Mouse (Mus musculus): ENCODE measurements at regions not wholly inside any gene's neighbourhood (a gene's known extent, or its start where the extent isn't known, plus 50 kb on each side); places are given as distances from the start of the nearest gene placed in this dataset.
A peak's percentile ranks its signal among the peaks of the same experiment; 100 is the strongest.

DNA sequence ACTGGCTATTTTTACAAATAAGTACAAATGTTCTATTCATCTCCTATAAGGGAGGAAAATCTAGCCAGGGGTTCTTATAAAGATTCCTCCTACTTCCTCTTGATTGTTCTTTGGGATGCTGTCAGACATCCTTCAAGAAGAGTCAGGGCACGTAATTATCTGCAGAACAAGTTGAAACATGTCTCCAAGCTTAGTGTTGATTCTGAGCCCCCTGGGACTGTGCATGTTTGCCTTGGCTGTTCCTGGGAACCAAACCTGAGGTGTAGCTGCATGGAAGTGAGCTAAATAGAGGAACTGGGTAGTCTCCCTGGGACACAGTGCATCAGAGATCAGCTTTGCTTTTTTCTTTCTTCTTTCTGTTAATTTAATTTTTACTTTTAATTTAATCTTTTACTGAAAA is 484.8 kb upstream of the 4930452B06Rik start:
- Histone ChIP-seq H3K9me3 (no peaks in the 10 kb centered on the region), H3K9ac (no peak overlapping the region), H3K36me3 (no peaks in the 10 kb centered on the region), H3K27ac (replicated peaks) (no peak overlapping the region), H3K4me1 (replicated peaks) (no peaks in the 10 kb centered on the region), H3K4me2 (no peak overlapping the region), H3K4me3 (no peak overlapping the region), H3K27me3 (no peaks in the 10 kb centered on the region)
- ATAC-seq (ENCODE audit: low read depth): no peak
- WGBS: 61% methylated on average over 1 of the region's 1 CpGs

- no peaks in the 10 kb centered on the region for H3K36me3 ChIP-seq
Observed at GRCm38 (mm10) chr14:9146595-9147219, 480.7 kb upstream of the 4930452B06Rik start.

GRCm38 (mm10) chr14:9105708-9106107 is 439.7 kb upstream of the 4930452B06Rik start:
- Histone ChIP-seq H3K36me3 (no peaks in the 10 kb centered on the region), H3K4me1 (replicated peaks) (no peaks in the 10 kb centered on the region), H3K27me3 (no peaks in the 10 kb centered on the region), H3K4me3 (no peak overlapping the region), H3K9me3 (no peaks in the 10 kb centered on the region), H3K27ac (replicated peaks) (no peak overlapping the region), H3K9ac (no peak overlapping the region), H3K4me2 (no peak overlapping the region)
- WGBS: 77% methylated on average over 1 of the region's 1 CpGs
- no peak for ATAC-seq (ENCODE audit: low read depth)

More at GRCm38 (mm10) chr14:9146595-9147219, 480.7 kb upstream of the 4930452B06Rik start:
- ATAC-seq (ENCODE audit: low read depth): no peak
- no peak overlapping the region for H3K4me3 ChIP-seq
- no peaks in the 10 kb centered on the region for H3K27me3 ChIP-seq
- H3K27ac ChIP-seq (replicated peaks): no peak overlapping the region
- H3K4me2 ChIP-seq: no peak overlapping the region
- no peaks in the 10 kb centered on the region for H3K4me1 ChIP-seq (replicated peaks)
- no peak overlapping the region for H3K9ac ChIP-seq
- H3K9me3 ChIP-seq: no peaks in the 10 kb centered on the region
- WGBS: 83% methylated on average over 4 of the region's 4 CpGs

- Histone ChIP-seq H3K27ac (replicated peaks) (no peak overlapping the region), H3K36me3 (no peaks in the 10 kb centered on the region), H3K27me3 (no peaks in the 10 kb centered on the region), H3K9me3 (no peaks in the 10 kb centered on the region), H3K4me1 (replicated peaks) (no peaks in the 10 kb centered on the region), H3K4me2 (no peak overlapping the region), H3K9ac (no peak overlapping the region), H3K4me3 (no peak overlapping the region)
- no peak for ATAC-seq (ENCODE audit: low read depth)
- 84% methylated on average over 5 of the region's 5 CpGs for WGBS
Observed at GRCm38 (mm10) chr14:9089625-9090326, 423.7 kb upstream of the 4930452B06Rik start.

- Histone ChIP-seq H3K9ac (no peak overlapping the region), H3K27me3 (no peaks in the 10 kb centered on the region), H3K9me3 (no peaks in the 10 kb centered on the region), H3K4me2 (no peak overlapping the region), H3K4me3 (no peak overlapping the region), H3K36me3 (no peaks in the 10 kb centered on the region), H3K27ac (replicated peaks) (no peak overlapping the region), H3K4me1 (replicated peaks) (no peaks in the 10 kb centered on the region)
- ATAC-seq (ENCODE audit: low read depth): no peak
Observed at GRCm38 (mm10) chr14:9087103-9087502, 421.1 kb upstream of the 4930452B06Rik start.

DNA sequence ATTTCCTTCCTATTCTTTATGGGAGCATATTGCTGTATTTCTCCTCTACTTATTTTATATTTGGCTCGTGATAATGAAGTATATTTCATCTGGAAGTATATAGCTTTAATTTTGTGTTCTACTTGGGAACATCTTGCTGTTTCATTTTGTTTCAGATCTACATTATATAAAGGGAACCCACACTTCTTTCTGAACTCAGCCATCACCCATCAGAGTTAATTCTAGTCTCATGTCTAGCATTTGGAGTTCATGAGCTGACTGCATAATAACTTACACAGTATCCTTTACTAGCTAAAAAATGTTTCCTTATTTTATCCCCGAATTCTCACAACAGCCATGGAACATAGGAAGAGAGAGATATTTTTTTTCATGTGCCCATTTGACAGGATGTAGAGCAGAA is 413.6 kb upstream of the 4930452B06Rik start:
- no peaks in the 10 kb centered on the region for H3K9me3 ChIP-seq
- 87% methylated on average over 2 of the region's 2 CpGs for WGBS
- H3K27me3 ChIP-seq: no peaks in the 10 kb centered on the region
- no peaks in the 10 kb centered on the region for H3K4me1 ChIP-seq (replicated peaks)
- no peaks in the 10 kb centered on the region for H3K36me3 ChIP-seq
- H3K4me3 ChIP-seq: no peak overlapping the region
- H3K27ac ChIP-seq (replicated peaks): no peak overlapping the region
- no peak for ATAC-seq (ENCODE audit: low read depth)
- H3K9ac ChIP-seq: no peak overlapping the region
- H3K4me2 ChIP-seq: no peak overlapping the region

- Histone ChIP-seq H3K36me3 (no peaks in the 10 kb centered on the region), H3K4me3 (no peak overlapping the region), H3K4me2 (no peak overlapping the region), H3K9ac (no peak overlapping the region), H3K27ac (replicated peaks) (no peak overlapping the region), H3K27me3 (no peaks in the 10 kb centered on the region), H3K9me3 (no peaks in the 10 kb centered on the region), H3K4me1 (replicated peaks) (no peaks in the 10 kb centered on the region)
- no peak for ATAC-seq (ENCODE audit: low read depth)
- 80% methylated on average over 1 of the region's 1 CpGs for WGBS
Observed at GRCm38 (mm10) chr14:9079014-9079413, 413.0 kb upstream of the 4930452B06Rik start.

DNA sequence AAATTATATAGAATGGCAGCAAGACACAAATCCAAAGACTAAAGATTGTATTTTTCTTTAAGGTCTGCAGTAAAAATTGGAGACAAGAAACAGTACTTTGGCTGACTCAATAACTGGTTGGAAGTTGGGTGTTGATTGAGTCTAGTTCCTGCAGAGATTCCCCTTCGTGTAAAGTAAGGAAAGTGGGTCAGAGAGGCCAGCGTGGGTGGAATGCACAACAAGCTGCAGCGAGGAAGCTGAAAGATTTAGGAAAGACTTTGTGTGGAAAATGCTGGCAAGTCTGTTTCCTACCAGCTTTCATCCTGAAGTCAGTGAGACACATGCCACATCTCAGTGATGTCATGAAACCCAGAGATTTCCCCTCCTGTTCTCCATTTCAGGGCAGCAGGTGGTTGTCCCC is 405.1 kb upstream of the 4930452B06Rik start:
- Histone ChIP-seq H3K4me1 (replicated peaks) (no peaks in the 10 kb centered on the region), H3K27ac (replicated peaks) (no peak overlapping the region), H3K27me3 (no peaks in the 10 kb centered on the region), H3K36me3 (no peaks in the 10 kb centered on the region), H3K4me2 (no peak overlapping the region), H3K4me3 (no peak overlapping the region), H3K9me3 (no peaks in the 10 kb centered on the region), H3K9ac (no peak overlapping the region)
- ATAC-seq (ENCODE audit: low read depth): no peak
- 85% methylated on average over 3 of the region's 3 CpGs for WGBS

- no peaks in the 10 kb centered on the region for H3K4me1 ChIP-seq (replicated peaks)
- 71% methylated on average over 9 of the region's 9 CpGs for WGBS
- no peaks in the 10 kb centered on the region for H3K27me3 ChIP-seq
- H3K9me3 ChIP-seq: no peaks in the 10 kb centered on the region
- H3K4me3 ChIP-seq: no peak overlapping the region
- ATAC-seq (ENCODE audit: low read depth): no peak
- no peak overlapping the region for H3K9ac ChIP-seq
- no peak overlapping the region for H3K4me2 ChIP-seq
- no peak overlapping the region for H3K27ac ChIP-seq (replicated peaks)
- no peaks in the 10 kb centered on the region for H3K36me3 ChIP-seq
Observed at GRCm38 (mm10) chr14:9060058-9060457, 394.0 kb upstream of the 4930452B06Rik start.

GRCm38 (mm10) chr14:9028811-9029210 is 362.8 kb upstream of the 4930452B06Rik start:
- peak; percentile 63 for ATAC-seq (ENCODE audit: low read depth)
- H3K27ac ChIP-seq (replicated peaks): 0 out of 2 replicates have a peak overlapping the region, but pooled peaks have one; percentile 29
- WGBS: 45% methylated on average over 6 of the region's 6 CpGs

DNA sequence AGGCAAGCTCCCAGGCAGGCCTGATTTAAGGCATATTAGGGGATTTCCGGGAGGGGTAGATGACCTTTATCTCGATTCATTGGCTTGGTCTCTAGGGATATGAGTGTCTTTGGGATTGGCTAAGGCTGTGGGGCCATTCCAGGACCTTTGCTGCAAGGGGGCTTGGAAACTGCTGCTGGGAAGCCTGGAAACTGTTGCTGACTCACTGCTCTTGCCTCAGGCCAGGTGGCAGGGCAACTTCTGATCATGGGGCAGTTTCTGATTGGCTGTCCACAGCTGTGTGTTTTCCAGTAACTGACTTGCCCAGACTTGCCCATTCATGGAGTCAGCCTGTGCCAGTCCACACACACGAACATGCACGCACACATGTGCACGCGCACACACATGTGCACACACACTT is 349.8 kb upstream of the 4930452B06Rik start:
- Histone ChIP-seq H3K9me3 (0 out of 2 replicates have a peak, but pooled peaks cover 4% of the 10 kb centered on the region), H3K27ac (replicated peaks) (no peak overlapping the region), H3K9ac (no peak overlapping the region), H3K4me1 (replicated peaks) (no peaks in the 10 kb centered on the region), H3K27me3 (no peaks in the 10 kb centered on the region), H3K4me2 (no peak overlapping the region), H3K36me3 (no peaks in the 10 kb centered on the region), H3K4me3 (no peak overlapping the region)
- no peak for ATAC-seq (ENCODE audit: low read depth)
- WGBS: 90% methylated on average over 6 of the region's 6 CpGs

More at GRCm38 (mm10) chr14:9028811-9029210, 362.8 kb upstream of the 4930452B06Rik start:
- no peak overlapping the region for H3K4me2 ChIP-seq
- H3K9me3 ChIP-seq: no peaks in the 10 kb centered on the region
- H3K36me3 ChIP-seq: no peaks in the 10 kb centered on the region
- H3K4me1 ChIP-seq (replicated peaks): peaks cover 17% of the 10 kb centered on the region
- H3K9ac ChIP-seq: no peak overlapping the region
- no peak overlapping the region for H3K4me3 ChIP-seq
- no peaks in the 10 kb centered on the region for H3K27me3 ChIP-seq

GRCm38 (mm10) chr14:9003034-9003433 is 337.0 kb upstream of the 4930452B06Rik start:
- Histone ChIP-seq H3K4me2 (no peak overlapping the region), H3K4me3 (no peak overlapping the region), H3K27ac (replicated peaks) (no peak overlapping the region), H3K27me3 (no peaks in the 10 kb centered on the region), H3K9me3 (no peaks in the 10 kb centered on the region), H3K36me3 (no peaks in the 10 kb centered on the region), H3K4me1 (replicated peaks) (no peaks in the 10 kb centered on the region), H3K9ac (no peak overlapping the region)
- WGBS: 52% methylated on average over 2 of the region's 2 CpGs
- ATAC-seq (ENCODE audit: low read depth): no peak
